Mouse (Mus musculus): ENCODE data around the gene Clec2l. TPM values are rescaled to one million over a fixed set of nuclear protein-coding genes. Genes with fewer than 3 reads are reported as not detected.
"Not testable (repeated sequence)": the region's sequence is repeated elsewhere in the genome, so short reads cannot be mapped to it uniquely, and the experiment has no call there.

Clec2l gene
- total RNA-seq, 1 experiment from 2014 or later = not detected

GRCm38 (mm10) chr6:38661626-38662025 is 1.2 kb upstream of the Clec2l start:
- ATAC-seq (replicated peaks; ENCODE audit: low read depth, poor library complexity, severe bottlenecking) = no peak

DNA sequence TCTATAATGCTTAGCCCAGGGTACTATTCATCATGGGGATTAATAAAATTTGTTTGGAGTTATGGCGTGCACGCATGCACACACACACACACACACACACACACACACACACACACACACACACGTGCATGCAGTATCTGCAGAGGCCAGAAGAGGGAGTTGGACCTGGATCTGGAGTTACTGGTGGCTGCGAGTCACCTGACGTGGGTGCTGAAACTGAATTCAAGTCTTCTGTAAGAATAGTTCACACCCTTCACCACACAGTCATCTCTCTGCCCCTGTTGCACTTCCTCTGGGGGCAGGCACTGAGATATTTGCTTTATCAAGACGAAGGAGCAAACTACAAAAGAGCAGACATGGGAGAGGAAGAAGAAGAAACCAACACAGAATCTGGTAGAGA is 6.7 kb downstream of the Clec2l start:
- ATAC-seq (replicated peaks; ENCODE audit: low read depth, poor library complexity, severe bottlenecking) = peak; percentile 52

- not testable (repeated sequence) for ATAC-seq (replicated peaks; ENCODE audit: low read depth, poor library complexity, severe bottlenecking)
Observed at GRCm38 (mm10) chr6:38670488-38670887, 7.6 kb downstream of the Clec2l start.

DNA sequence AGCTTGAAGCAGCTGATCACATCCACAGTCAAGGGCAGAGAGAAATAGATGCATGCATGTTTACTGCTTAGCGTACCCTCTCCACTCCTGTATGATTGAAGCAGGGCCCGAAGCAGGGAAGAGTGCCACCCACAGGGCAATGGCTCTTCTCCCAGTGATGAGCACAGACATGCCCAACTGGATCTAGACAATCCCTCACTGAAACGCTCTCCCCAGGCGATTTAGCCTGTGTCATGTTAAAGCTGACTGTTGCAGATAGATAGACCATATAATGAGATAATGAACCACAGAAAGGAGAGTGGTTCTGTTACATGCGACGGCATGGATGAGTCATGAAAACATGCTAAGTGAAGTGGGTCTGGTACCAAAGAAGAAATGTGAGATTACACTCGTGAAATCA is 8.4 kb downstream of the Clec2l start:
- ATAC-seq (replicated peaks; ENCODE audit: low read depth, poor library complexity, severe bottlenecking) = peak; percentile 58

DNA sequence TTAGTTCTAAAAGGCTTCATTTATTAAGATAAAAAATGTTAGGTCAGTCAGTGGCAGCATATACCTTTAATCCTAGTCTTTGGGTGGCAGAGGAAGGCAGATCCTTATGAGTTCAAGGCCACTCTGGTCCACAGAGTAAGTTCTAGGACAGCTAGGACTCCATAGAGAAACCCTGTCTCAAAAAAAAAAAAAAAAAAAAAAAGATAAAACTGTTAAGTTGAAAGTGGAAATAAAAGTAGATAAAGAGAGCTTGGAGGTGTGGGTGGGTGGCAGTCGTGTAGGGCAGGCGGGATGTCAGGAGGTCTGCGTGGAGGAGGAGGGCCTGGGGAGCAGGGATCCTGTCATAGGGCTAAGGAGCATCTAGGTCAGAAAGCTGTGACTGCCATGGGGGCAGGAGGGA is 9.1 kb downstream of the Clec2l start:
- ATAC-seq (replicated peaks; ENCODE audit: low read depth, poor library complexity, severe bottlenecking) = no peak

- no peak for ATAC-seq (replicated peaks; ENCODE audit: low read depth, poor library complexity, severe bottlenecking)
Observed at GRCm38 (mm10) chr6:38676217-38676616, 13.3 kb downstream of the Clec2l start.

DNA sequence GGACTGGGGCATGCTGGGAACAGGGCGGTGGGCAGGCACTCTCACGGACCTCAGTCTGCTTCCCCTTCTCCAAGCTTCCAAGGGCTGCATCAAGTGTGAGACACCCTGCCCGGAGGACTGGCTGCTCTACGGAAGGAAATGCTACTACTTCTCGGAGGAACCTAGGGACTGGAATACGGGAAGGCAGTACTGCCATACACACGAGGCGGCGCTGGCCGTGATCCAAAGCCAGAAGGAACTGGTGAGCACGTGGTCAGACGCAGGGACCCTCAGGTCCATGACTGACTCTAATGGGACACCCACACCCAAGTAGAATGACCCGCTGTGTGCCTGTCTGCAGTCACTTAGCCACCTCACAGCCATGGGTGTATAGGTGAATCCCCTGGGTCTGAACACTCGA is 13.9 kb downstream of the Clec2l start:
- 0 out of 2 replicates have a peak, but pooled peaks have one; percentile 18 for ATAC-seq (replicated peaks; ENCODE audit: low read depth, poor library complexity, severe bottlenecking)

GRCm38 (mm10) chr6:38677629-38678028 is 14.8 kb downstream of the Clec2l start:
- no peak for ATAC-seq (replicated peaks; ENCODE audit: low read depth, poor library complexity, severe bottlenecking)

GRCm38 (mm10) chr6:38682532-38682931 is 19.7 kb downstream of the Clec2l start:
- no peak for ATAC-seq (replicated peaks; ENCODE audit: low read depth, poor library complexity, severe bottlenecking)

GRCm38 (mm10) chr6:38687216-38687615 is 24.3 kb downstream of the Clec2l start:
- 0 out of 2 replicates have a peak, but pooled peaks have one; percentile 62 for ATAC-seq (replicated peaks; ENCODE audit: low read depth, poor library complexity, severe bottlenecking)

DNA sequence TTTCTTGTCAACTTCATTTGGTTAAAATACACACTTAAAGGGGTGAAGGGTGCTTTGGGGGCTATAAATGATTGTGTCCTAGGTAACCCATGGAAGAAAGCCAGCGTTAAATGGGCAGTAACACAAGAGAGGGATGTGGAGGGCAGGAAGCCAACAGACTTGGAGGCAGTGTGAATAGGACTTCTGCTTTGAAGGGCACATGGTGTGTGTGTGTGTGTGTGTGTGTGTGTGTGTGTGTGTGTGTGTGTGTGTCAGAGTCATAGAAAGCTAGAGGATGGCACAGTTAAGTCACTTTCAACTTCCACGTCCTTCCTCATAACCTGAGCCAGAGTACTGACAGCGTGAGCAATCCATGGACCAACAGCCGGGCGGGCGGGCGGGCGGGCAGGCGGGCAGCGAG is 26.0 kb downstream of the Clec2l start:
- no peak for ATAC-seq (replicated peaks; ENCODE audit: low read depth, poor library complexity, severe bottlenecking)

DNA sequence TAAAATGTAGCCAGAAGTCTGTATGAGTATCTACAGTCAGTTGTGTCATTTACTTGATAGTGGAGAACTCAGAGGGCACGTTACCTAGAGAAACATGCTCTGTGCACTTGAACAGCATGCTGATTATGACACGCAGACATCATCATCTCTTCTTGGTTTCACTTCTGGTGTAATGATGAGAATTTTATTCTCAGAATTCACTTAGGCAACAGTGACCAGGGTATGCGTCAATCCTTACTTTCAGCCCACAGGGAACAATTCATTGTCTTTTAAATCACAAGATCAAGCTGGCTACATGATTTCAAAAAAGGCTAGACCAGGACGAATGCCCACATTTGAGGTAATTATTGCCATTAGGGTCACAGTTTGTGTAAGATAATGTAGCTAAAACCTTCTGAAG is 27.7 kb downstream of the Clec2l start:
- ATAC-seq (replicated peaks; ENCODE audit: low read depth, poor library complexity, severe bottlenecking) = no peak

DNA sequence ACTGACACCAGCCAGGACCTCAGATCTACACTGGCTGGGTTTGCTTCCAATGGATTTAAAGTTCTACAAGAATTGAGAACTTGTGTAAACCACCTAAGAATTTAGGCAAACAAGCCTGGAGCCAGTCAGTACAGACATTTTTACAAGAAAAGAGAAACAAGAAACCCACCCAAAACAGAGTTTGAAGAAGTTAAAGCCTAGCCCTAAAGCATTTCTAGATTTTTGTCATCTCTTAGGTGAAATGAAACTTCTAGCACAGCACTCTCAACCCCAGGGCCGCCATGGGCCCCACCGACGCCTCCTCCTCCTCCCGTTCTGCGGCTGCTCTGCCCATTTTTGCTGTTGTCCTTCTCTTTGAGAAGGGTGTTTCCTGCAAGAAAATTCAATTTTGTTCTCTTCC is 28.2 kb downstream of the Clec2l start:
- ATAC-seq (replicated peaks; ENCODE audit: low read depth, poor library complexity, severe bottlenecking) = no peak

DNA sequence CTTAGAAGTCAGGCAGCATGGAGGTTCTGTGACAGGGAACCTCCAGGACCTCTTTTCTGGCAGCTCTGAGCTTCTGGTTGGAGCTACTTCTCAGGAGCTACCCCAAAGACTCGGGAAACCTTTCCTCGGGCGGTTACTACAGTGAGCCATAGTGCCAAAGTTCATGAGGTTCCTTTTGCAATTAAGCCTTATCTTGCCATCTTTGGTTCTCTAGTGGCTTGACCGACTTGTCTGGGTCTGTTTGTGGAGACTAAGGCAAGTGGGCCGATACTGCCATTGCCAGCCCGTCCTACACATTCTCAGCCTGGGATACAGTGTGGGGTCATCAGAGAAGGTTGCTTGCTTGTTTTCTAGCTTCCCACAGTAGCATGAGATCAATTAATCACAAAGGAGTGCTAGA is 29.7 kb downstream of the Clec2l start:
- no peak for ATAC-seq (replicated peaks; ENCODE audit: low read depth, poor library complexity, severe bottlenecking)

GRCm38 (mm10) chr6:38695380-38696054 is 32.6 kb downstream of the Clec2l start:
- peak; percentile 91 for ATAC-seq (replicated peaks; ENCODE audit: low read depth, poor library complexity, severe bottlenecking)

DNA sequence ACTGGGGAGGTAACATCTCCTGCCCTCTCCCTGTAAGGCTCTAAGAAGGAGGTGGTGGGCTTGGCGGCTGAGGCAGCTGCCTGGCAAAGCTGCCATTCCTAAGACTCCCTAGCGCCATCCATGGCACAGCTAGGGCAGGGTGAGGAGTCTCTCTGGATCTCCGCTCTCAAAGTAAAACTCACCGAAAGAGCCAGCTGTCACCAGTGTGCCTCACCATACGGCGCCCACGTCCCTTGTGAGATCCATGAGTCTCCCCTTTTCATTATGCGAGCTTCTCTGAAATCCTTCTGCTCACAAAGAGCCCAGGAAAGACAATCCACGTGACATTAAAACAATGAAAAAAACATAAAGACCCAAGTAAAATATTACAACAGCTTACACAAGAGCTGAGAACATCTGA is 33.7 kb downstream of the Clec2l start:
- no peak for ATAC-seq (replicated peaks; ENCODE audit: low read depth, poor library complexity, severe bottlenecking)

DNA sequence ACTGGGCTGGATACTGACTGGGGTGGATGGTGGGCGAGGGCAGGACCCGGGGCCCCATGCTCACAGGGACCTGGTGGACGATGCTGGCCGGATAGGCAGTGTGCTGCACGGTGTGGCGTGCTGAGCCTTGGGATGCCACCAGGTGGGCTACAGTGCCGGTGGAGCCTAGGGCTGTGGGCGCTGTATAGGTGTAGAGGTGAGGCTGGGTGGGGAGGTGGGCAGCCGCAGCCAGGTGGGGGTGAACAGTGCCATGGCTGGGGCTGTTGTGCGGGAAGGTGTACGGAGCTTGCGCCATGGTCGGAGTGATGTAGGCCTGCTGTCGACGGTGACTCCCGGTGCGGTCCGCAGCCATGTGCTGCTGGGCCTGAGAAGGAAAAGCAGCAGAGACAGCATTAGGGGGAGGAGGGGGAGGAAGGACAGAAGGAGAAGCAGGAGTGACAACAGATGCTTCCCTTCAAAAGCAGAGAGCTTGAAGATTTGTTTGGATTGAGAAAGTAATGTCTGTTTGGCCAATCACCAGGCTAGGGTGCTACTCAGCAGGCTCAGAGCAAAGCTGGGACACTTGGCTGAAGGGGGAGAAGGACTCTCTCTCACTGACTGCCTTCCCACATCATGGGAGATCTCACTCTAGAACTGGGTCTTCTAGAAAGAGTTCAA is 35.5 kb downstream of the Clec2l start:
- ATAC-seq (replicated peaks; ENCODE audit: low read depth, poor library complexity, severe bottlenecking) = no peak

GRCm38 (mm10) chr6:38701421-38701820 is 38.6 kb downstream of the Clec2l start:
- no peak for ATAC-seq (replicated peaks; ENCODE audit: low read depth, poor library complexity, severe bottlenecking)

DNA sequence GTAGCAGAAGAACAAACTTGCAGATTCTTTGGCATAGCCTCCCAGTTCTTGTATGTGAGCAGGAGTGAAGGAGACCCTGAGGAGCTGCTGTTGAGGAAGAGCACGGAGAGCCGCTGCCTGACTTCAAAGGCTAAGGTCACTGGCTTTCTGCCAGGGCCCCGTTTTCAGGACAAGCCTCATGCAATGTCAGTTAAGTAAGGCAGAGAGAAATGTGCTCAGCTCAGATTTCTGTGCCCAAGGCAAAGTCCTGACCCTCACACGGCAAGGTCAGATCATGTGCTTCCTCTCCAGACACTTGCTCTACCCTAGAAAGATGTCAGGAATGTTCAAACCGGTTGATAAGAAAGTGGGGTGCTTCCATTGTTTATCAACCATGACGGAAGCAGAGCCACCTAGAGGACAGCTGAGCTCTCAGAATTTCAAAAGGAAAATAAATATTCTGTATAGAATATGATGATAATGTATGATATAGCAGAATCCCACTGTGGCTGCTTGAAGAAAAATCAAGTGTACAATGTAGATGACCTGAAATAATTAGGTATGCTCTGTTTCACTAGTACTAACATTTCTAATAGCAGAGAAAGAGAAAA is 40.0 kb downstream of the Clec2l start:
- no peak for ATAC-seq (replicated peaks; ENCODE audit: low read depth, poor library complexity, severe bottlenecking)

DNA sequence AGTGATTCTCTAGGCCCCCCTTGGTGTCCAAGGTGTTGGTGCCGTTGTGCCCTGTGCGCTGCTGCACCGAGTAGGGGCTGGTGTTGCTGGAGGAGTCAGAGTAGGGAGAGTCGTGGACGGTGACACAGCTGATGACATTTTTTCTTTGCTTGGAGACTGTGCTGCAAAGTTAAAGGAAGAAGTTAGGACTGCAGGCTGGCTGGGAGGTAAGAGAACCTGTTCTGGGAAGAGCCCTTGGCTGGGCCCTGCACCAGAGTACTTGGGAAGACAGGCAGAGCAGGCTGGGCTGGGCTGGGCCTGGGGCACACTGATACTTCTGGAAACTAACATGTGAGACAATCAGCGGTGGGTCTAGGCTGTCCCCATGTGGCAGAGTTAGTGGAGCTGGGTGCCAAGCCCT is 40.7 kb downstream of the Clec2l start:
- no peak for ATAC-seq (replicated peaks; ENCODE audit: low read depth, poor library complexity, severe bottlenecking)

DNA sequence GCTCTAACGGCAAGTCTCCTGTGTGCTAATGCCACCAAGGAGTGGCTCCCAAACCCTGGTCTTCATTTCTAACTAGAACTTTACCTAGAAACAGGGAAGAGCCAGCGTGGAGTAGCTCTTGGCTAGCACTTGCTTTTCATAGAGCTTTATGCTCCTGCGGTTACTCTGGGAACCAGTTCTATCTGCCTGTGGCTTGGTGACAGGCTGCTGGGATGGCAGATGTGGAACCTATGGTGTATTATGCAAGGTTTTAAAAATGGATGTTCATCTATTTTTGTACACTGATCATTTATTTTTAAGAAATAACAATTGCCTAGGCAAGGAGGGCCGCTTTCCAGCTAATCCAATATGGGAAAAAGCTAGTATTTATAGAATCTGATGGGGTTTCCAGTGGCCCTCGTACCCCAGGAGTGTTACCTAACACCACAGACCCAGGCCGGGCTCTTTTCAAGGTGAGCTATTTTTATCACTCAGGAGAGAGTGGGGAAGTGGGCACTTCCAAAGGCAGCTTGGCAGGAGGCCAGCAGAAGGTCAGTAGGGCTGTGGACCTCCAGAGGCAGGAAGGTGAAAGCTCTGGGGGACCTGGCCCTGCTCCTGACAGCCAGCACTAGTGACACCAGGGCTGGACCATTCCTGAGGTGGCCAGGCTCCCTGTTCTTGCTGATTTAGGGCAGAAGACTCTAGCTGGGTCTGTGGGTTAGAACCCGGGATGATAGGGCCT is 41.6 kb downstream of the Clec2l start:
- no peak for ATAC-seq (replicated peaks; ENCODE audit: low read depth, poor library complexity, severe bottlenecking)

Measured in common myeloid progenitor, adult 5-6 weeks (primary cell).